Mouse (Mus musculus) liver, postnatal 0 days (tissue): ENCODE measurements around the gene Psmd9.

Experiments used
- CTCF ChIP-seq: sonication (generic); IDR thresholded peaks from 2 replicates; pipeline ENCODE4 v1.5.1; 2016; ENCODE audit warnings: antibody characterized with exemption, low read depth
- EP300 ChIP-seq: IDR thresholded peaks from 2 replicates; pipeline ENCODE4 v1.6.1; 2016; ENCODE audit warnings: antibody characterized with exemption, low read depth, mild to moderate bottlenecking

- no peak for TF ChIP-seq CTCF
- no peak for TF ChIP-seq EP300
These were observed 21.6 kb upstream of the Psmd9 start for GRCm38 (mm10) chr5:123147569-123147968.
